Mouse (Mus musculus) testis, adult 2 months (tissue): Measurements from ENCODE around the gene Ess2.

Experiments used
- CTCF ChIP-seq: fragments of 200-500 bp; IDR thresholded peaks from 2 replicates; pipeline ENCODE4 v1.5.1; 2012; ENCODE audit warnings: low read depth, mild to moderate bottlenecking, inconsistent platforms, low read length, moderate library complexity; ENCODE audit not compliant: control insufficient read depth, insufficient read depth, insufficient replicate concordance
- POLR2A ChIP-seq: fragments of 200-500 bp; IDR thresholded peaks from 2 replicates; pipeline ENCODE4 v1.6.1; 2012; ENCODE audit warnings: low read depth, mild to moderate bottlenecking, inconsistent platforms, low read length, moderate library complexity; ENCODE audit not compliant: control insufficient read depth

- TF ChIP-seq CTCF: no peak
- TF ChIP-seq POLR2A: peak; percentile 63
Measured at GRCm38 (mm10) chr16:17891567-17891959, 19.6 kb downstream of the Ess2 start, which contains the start of gene Gm20518.
